Mouse (Mus musculus) megakaryocyte, adult 5-6 weeks (primary cell): ENCODE data around the gene Gm1979. TPM values are rescaled to one million over a fixed set of nuclear protein-coding genes. Genes with fewer than 3 reads are reported as not detected.
"Not testable (repeated sequence)": the region's sequence is repeated elsewhere in the genome, so short reads cannot be mapped to it uniquely, and the experiment has no call there.

Source experiments
- ATAC-seq: 2 replicates; pipeline ENCODE4 v1.8.0; 2016; ENCODE audit warnings: mild to moderate bottlenecking, inconsistent platforms; ENCODE audit not compliant: poor library complexity, severe bottlenecking
- total RNA-seq, 2 experiments: library from RNA; stranded (forward) in 1 of 2; stranded (reverse) in 1 of 2; fragments of 153-499, 151-499 nt in 1 of 2; fragments of 221-1000, 200-1000 nt in 1 of 2; gene quantifications; 2 replicates each; pipeline versions ENCODE4 v1.2.3 to v1.2.4; 2015 to 2017

The Gm1979 gene
- total RNA-seq (2015), result not detected in 2 replicates
- total RNA-seq (2017), result not detected in 2 replicates

- ATAC-seq, result not testable (repeated sequence)
Observed at GRCm38 (mm10) chr5:26004698-26005097, at the start of gene Gm1979. Gene Gm1979 (minus strand): TSS chr5:26004798.

GRCm38 (mm10) chr5:26039458-26039857, 34.9 kb upstream of the Gm1979 start, which contains the start of gene Speer4a:
Gene Speer4a (minus strand): TSS chr5:26039558.
- not testable (repeated sequence) for ATAC-seq

- ATAC-seq, result not testable (repeated sequence)
Observed at GRCm38 (mm10) chr5:26022816-26023215, 18.2 kb upstream of the Gm1979 start, which contains the start of gene Gm5862. Gene Gm5862 (minus strand): TSS chr5:26022916.

GRCm38 (mm10) chr5:26007697-26008096, 3.1 kb upstream of the Gm1979 start:
- not testable (repeated sequence) for ATAC-seq

- ATAC-seq, result peak; percentile 38; the same call in 1 of the 2 replicates
Observed at GRCm38 (mm10) chr5:26006937-26007695, 2.5 kb upstream of the Gm1979 start.

- ATAC-seq, result not testable (repeated sequence)
Observed at GRCm38 (mm10) chr5:25988550-25988949, 16.0 kb downstream of the Gm1979 start, which contains the start of gene Gm21698. Gene Gm21698 (minus strand): TSS chr5:25988650.

GRCm38 (mm10) chr5:25972563-25972962, 32.0 kb downstream of the Gm1979 start, which contains the start of gene Gm21680:
Gene Gm21680 (minus strand): TSS chr5:25972663.
- ATAC-seq, result not testable (repeated sequence)

- not testable (repeated sequence) for ATAC-seq
Observed at GRCm38 (mm10) chr5:25957050-25957449, 47.5 kb downstream of the Gm1979 start.

GRCm38 (mm10) chr5:25956611-25957010, 48.0 kb downstream of the Gm1979 start:
- not testable (repeated sequence) for ATAC-seq

- not testable (repeated sequence) for ATAC-seq
Observed at GRCm38 (mm10) chr5:25954317-25954716, 50.3 kb downstream of the Gm1979 start, which contains the start of gene Gm21671. Gene Gm21671 (minus strand): TSS chr5:25954417.

Other genes starting within 250 kb of the Gm1979 start
- 0.07 TPM in 1 of 2 replicates, not detected in the other for gene Actr3b, start 244.8 kb downstream of the Gm1979 start, total RNA-seq (2015)
- not detected in 2 replicates for gene Actr3b, start 244.8 kb downstream of the Gm1979 start, total RNA-seq (2017)
- gene Gm21663, start 62.4 kb downstream of the Gm1979 start, total RNA-seq (2015), result not detected in 2 replicates
- gene Gm21663, start 62.4 kb downstream of the Gm1979 start, total RNA-seq (2017), result not detected in 2 replicates
- not detected in 2 replicates for gene Gm21671, start 50.4 kb downstream of the Gm1979 start, total RNA-seq (2015)
- not detected in 2 replicates for gene Gm21671, start 50.4 kb downstream of the Gm1979 start, total RNA-seq (2017)
- gene Gm21680, start 32.1 kb downstream of the Gm1979 start, total RNA-seq (2015), result not detected in 2 replicates
- not detected in 2 replicates for gene Gm21680, start 32.1 kb downstream of the Gm1979 start, total RNA-seq (2017)
- not detected in 2 replicates for gene Gm21698, start 16.1 kb downstream of the Gm1979 start, total RNA-seq (2015)
- not detected in 2 replicates for gene Gm21698, start 16.1 kb downstream of the Gm1979 start, total RNA-seq (2017)
- not detected in 2 replicates for gene Gm5862, start 18.1 kb upstream of the Gm1979 start, total RNA-seq (2015)
- gene Gm5862, start 18.1 kb upstream of the Gm1979 start, total RNA-seq (2017), result not detected in 2 replicates
- gene Speer4a, start 34.8 kb upstream of the Gm1979 start, total RNA-seq (2015), result 0.27 TPM in 1 of 2 replicates, not detected in the other
- gene Speer4a, start 34.8 kb upstream of the Gm1979 start, total RNA-seq (2017), result not detected in 2 replicates
- not detected in 2 replicates for gene Gm7347, start 53.8 kb upstream of the Gm1979 start, total RNA-seq (2015)
- gene Gm7347, start 53.8 kb upstream of the Gm1979 start, total RNA-seq (2017), result not detected in 2 replicates
- gene Gm10471, start 84.5 kb upstream of the Gm1979 start, total RNA-seq (2015), result not detected in 2 replicates
- not detected in 2 replicates for gene Gm10471, start 84.5 kb upstream of the Gm1979 start, total RNA-seq (2017)
- not detected in 2 replicates for gene 5031410I06Rik, start 100.6 kb upstream of the Gm1979 start, total RNA-seq (2015)
- gene 5031410I06Rik, start 100.6 kb upstream of the Gm1979 start, total RNA-seq (2017), result not detected in 2 replicates
- not detected in 2 replicates for gene Gm10220, start 116.6 kb upstream of the Gm1979 start, total RNA-seq (2015)
- gene Gm10220, start 116.6 kb upstream of the Gm1979 start, total RNA-seq (2017), result not detected in 2 replicates